Mouse (Mus musculus) heart, postnatal 0 days (tissue): ENCODE results near the gene 1600002K03Rik. TPM values are rescaled to one million over a fixed set of nuclear protein-coding genes. Genes with fewer than 3 reads are reported as not detected.

ENCODE experiments used
- ATAC-seq: fragments of 200-750 bp; cut with Nextera tagmentation; 2 replicates; pipeline ENCODE4 v1.8.0; 2017; ENCODE audit warnings: low read depth, moderate number of reproducible peaks, moderate library complexity; ENCODE audit not compliant: insufficient read depth
- DNase-seq: peaks from one replicate; pipeline ENCODE4 v3.0.0-alpha.2; 2016; ENCODE audit warnings: low spot score
- H3K27ac ChIP-seq: fragments of 300-500 bp; sonication (generic); 2 replicates; pipeline ENCODE4 v1.5.1; 2014; ENCODE audit warnings: low read depth, mild to moderate bottlenecking
- H3K27me3 ChIP-seq: fragments of 300-500 bp; sonication (generic); 2 replicates; pipeline ENCODE4 v1.6.1; 2014; ENCODE audit warnings: low read length, mixed read lengths; ENCODE audit not compliant: control insufficient read depth, insufficient read depth
- H3K36me3 ChIP-seq: fragments of 300-500 bp; sonication (generic); replicated peaks from 2 replicates; pipeline ENCODE4 v1.6.1; 2014; ENCODE audit warnings: low read length, mixed read lengths; ENCODE audit not compliant: control insufficient read depth, insufficient read depth
- H3K4me1 ChIP-seq: fragments of 300-500 bp; sonication (generic); 2 replicates; pipeline ENCODE4 v1.6.1; 2014; ENCODE audit warnings: antibody characterized with exemption; ENCODE audit not compliant: control insufficient read depth, insufficient read depth
- H3K4me2 ChIP-seq: fragments of 300-500 bp; sonication (generic); 2 replicates; pipeline ENCODE4 v1.6.1; 2014; ENCODE audit warnings: low read depth, mild to moderate bottlenecking, low read length, moderate library complexity
- H3K4me3 ChIP-seq: fragments of 300-500 bp; sonication (generic); 2 replicates; pipeline ENCODE4 v1.5.1; 2014; ENCODE audit warnings: low read depth, low read length
- H3K9ac ChIP-seq: fragments of 300-500 bp; sonication (generic); replicated peaks from 2 replicates; pipeline ENCODE4 v1.6.1; 2014; ENCODE audit warnings: low read depth, low read length, mixed read lengths
- H3K9me3 ChIP-seq: fragments of 300-500 bp; sonication (generic); replicated peaks from 2 replicates; pipeline ENCODE4 v1.6.1; 2016; ENCODE audit warnings: low read length; ENCODE audit not compliant: control insufficient read depth
- CTCF ChIP-seq: IDR thresholded peaks from 2 replicates; pipeline ENCODE4 v1.5.1; 2016; ENCODE audit warnings: antibody characterized with exemption, control low read depth, low read depth
- EP300 ChIP-seq: IDR thresholded peaks from 2 replicates; pipeline ENCODE4 v1.6.1; 2016; ENCODE audit warnings: antibody characterized with exemption, low read depth
- WGBS: fragments of 180-500 bp; shearing (Covaris S2); extraction: QIAGEN DNeasy Blood & Tissue Kit; methylation state at CpG from one replicate; pipeline ENCODE4 v1.1.7; 2014; 5-methylcytosine and 5-hydroxymethylcytosine counted together
- polyA plus RNA-seq: library from polyadenylated mRNA; unstranded; fragments of >200 nt; fragmentation: Nextera tagmentation; extraction: Ambion mirVana; gene quantifications from 2 replicates; pipeline ENCODE4 v1.2.1, GENCODE M21; 2015
- total RNA-seq: library from RNA; depleted of rRNA; stranded (reverse); fragments of >200 nt; gene quantifications from 2 replicates; pipeline ENCODE4 v1.2.3, GENCODE M21; 2014; ENCODE audit warnings: low replicate concordance

Gene 1600002K03Rik
- total and polyA plus RNA-seq, 2 experiments from 2014 or later, result 5.7 to 8.9 TPM

- no peak overlapping the region for H3K9ac ChIP-seq
- no peak for ATAC-seq
- no peak for DNase-seq
- H3K4me2 ChIP-seq, result peak overlapping the region; percentile 8; the same call in 1 of the 2 replicates
- WGBS, result 46% methylated on average over 15 of the region's 15 CpGs
- H3K27me3 ChIP-seq, result no peaks in the 10 kb centered on the region
- peaks cover 55% of the 10 kb centered on the region for H3K36me3 ChIP-seq
- no peak overlapping the region for H3K4me3 ChIP-seq
- TF ChIP-seq EP300, result no peak
- TF ChIP-seq CTCF, result no peak
- H3K27ac ChIP-seq, result peak overlapping the region; percentile 95
- H3K4me1 ChIP-seq, result peaks cover 60% of the 10 kb centered on the region
- no peaks in the 10 kb centered on the region for H3K9me3 ChIP-seq
Measured at GRCm38 (mm10) chr10:80157141-80157929, 15.4 kb upstream of the 1600002K03Rik start.

- peaks cover 44% of the 10 kb centered on the region for H3K36me3 ChIP-seq
- peak; percentile 71 for DNase-seq
- H3K9me3 ChIP-seq, result no peaks in the 10 kb centered on the region
- no peak overlapping the region for H3K9ac ChIP-seq
- peak overlapping the region; percentile 95 for H3K27ac ChIP-seq
- TF ChIP-seq EP300 (peak; percentile 25; the same call in 1 of the 2 replicates), CTCF (no peak)
- peak; percentile 2 for ATAC-seq
- H3K4me1 ChIP-seq, result peaks cover 50% of the 10 kb centered on the region
- H3K4me3 ChIP-seq, result no peak overlapping the region
- no peaks in the 10 kb centered on the region for H3K27me3 ChIP-seq
- H3K4me2 ChIP-seq, result peak overlapping the region; percentile 65
- 13% methylated on average over 18 of the region's 18 CpGs for WGBS
Measured at GRCm38 (mm10) chr10:80158307-80158986, 14.3 kb upstream of the 1600002K03Rik start.

GRCm38 (mm10) chr10:80159021-80159560, 13.7 kb upstream of the 1600002K03Rik start:
- H3K4me1 ChIP-seq, result peaks cover 53% of the 10 kb centered on the region
- peak overlapping the region; percentile 37 for H3K4me3 ChIP-seq
- WGBS, result 6% methylated on average over 12 of the region's 12 CpGs
- no peaks in the 10 kb centered on the region for H3K27me3 ChIP-seq
- DNase-seq, result peak; percentile 38
- TF ChIP-seq CTCF (no peak), EP300 (no peak)
- peak overlapping the region; percentile 65 for H3K4me2 ChIP-seq
- H3K9me3 ChIP-seq, result no peaks in the 10 kb centered on the region
- ATAC-seq, result no peak; the same call in 1 of the 2 replicates
- H3K9ac ChIP-seq, result no peak overlapping the region
- peak overlapping the region; percentile 95 for H3K27ac ChIP-seq
- peaks cover 37% of the 10 kb centered on the region for H3K36me3 ChIP-seq

- peak; percentile 82 for ATAC-seq
- H3K4me2 ChIP-seq, result peak overlapping the region; percentile 65
- peaks cover 59% of the 10 kb centered on the region for H3K4me1 ChIP-seq
- peak; percentile 99 for DNase-seq
- peak overlapping the region; percentile 37 for H3K4me3 ChIP-seq
- peaks cover 30% of the 10 kb centered on the region for H3K36me3 ChIP-seq
- no peaks in the 10 kb centered on the region for H3K27me3 ChIP-seq
- TF ChIP-seq EP300 (peak; percentile 24), CTCF (no peak)
- no peaks in the 10 kb centered on the region for H3K9me3 ChIP-seq
- WGBS, result under 1% methylated on average over 54 of the region's 55 CpGs
- no peak overlapping the region for H3K9ac ChIP-seq
- peak overlapping the region; percentile 95 for H3K27ac ChIP-seq
Measured at GRCm38 (mm10) chr10:80159561-80160454, 12.9 kb upstream of the 1600002K03Rik start.
